Mouse (Mus musculus): ENCODE measurements around the gene Wdsub1.

- no peak for TF ChIP-seq GATA1 (IDR thresholded peaks at IDR 0.05; ENCODE audit: borderline replicate concordance, low read length)
- TF ChIP-seq FLI1 (IDR thresholded peaks at IDR 0.05; ENCODE audit: low read length), result no peak
These were observed 76.8 kb downstream of the Wdsub1 start for GRCm38 (mm10) chr2:59805595-59805994.
